Mouse (Mus musculus): ENCODE data around the gene Hyal3.
A peak's percentile ranks its signal among the peaks of the same experiment; 100 is the strongest.

Hyal3 gene

DNA sequence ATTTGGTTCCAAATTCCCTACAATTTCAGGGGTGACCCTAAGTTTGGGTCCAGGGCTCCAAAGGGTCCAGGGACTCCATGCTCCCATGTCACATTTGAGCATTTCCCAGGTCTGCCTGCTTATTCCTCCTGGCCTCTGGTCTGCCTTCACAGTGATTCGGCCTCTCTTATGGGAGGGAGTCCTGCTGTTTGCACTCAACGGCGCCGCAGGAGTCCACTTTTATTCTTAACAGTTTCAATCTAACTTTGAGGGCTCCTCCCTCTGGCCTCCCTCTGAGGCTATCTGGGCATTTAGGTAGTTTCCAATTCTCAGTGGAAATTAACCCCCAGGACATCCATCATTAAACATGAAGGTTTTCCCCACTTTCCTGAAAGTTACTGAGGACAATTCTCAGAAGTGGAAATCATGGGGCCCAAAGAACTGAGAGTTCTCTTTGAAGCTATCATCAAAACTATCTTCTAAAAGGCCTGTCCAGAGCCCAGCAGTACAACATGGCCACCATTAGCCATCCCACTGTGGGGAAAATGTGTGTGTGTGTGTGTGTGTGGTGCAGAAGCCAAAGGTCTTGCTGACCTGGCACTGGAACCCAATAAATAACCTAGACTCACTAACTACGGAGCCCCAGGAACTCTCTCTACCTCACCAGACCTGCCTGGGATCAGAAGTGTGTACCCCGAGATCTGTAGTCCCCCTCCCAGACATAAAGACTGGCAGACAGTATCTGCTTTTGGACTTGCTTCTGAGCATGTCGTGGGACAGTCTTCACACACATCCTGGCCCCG lies 13.9 kb downstream of the Hyal3 start:
- no peak for DNase-seq (ENCODE audit: low spot score in 2 of 2)

GRCm38 (mm10) chr9:107596619-107597569 lies 16.3 kb downstream of the Hyal3 start:
- DNase-seq (ENCODE audit: low spot score in 2 of 2) = no peak

DNA sequence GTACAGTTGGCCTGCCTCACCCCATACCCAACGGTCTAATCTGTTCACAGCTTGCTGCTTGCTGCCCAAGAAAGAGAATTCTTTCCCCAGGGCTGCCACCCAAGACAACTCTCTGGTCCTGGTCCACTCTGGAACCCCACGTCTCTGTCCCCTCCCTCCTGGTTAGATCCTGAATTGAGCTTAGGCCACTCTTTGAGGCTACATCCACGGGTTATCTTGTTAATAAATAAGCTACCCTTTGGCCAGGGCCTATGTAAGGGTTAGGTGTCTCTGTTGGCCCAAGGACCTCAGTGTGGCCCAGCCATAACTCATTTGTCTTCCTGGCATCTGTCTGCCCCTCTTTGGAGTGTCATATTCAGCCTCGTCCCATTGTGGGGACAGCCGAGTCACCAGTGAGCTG lies 17.8 kb downstream of the Hyal3 start:
- DNase-seq (ENCODE audit: low spot score in 2 of 2) = no peak

DNA sequence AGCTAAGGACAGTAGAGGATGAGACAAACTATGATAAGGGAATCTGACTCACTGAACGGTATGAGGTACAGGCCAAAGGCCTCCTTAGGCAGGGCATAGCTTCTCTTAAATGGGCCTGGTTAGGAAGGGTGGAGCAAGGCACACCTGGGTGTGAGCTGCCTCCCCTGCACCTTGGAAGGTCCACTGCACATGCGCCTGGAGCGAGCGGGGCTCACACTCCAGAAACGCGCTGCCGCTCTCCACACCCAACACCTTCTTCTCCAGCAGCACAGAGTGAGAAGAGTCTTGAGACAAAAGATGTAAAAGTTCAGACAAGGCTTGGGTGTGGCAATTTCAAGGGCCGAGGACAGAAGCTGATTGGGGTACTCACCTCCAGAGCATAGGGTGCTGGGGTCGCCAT lies 18.8 kb downstream of the Hyal3 start:
- no peak for DNase-seq (ENCODE audit: low spot score in 2 of 2)

- DNase-seq (ENCODE audit: low spot score in 2 of 2) = no peak
Observed at GRCm38 (mm10) chr9:107599842-107600241, 19.2 kb downstream of the Hyal3 start.

DNA sequence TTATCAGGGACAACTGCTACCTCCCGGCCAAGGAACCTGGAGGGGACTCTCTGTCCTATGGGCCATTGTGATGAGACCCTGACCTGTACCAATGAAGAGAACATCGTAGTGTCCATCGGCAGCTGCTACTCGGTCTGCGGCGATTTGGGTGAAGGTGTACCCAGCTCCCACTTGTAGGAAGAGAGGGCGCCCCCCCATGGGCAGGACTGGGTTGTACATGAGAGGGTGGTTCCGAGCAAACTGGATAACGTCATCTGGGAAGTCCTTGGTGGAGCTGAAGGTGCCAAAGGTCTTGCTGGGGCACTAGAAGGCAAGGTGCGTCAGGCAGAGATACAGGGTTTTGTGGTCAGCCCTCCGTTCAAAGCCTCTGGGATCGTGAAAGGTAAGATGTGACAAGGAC lies 20.1 kb downstream of the Hyal3 start:
- no peak for DNase-seq (ENCODE audit: low spot score in 2 of 2)

DNA sequence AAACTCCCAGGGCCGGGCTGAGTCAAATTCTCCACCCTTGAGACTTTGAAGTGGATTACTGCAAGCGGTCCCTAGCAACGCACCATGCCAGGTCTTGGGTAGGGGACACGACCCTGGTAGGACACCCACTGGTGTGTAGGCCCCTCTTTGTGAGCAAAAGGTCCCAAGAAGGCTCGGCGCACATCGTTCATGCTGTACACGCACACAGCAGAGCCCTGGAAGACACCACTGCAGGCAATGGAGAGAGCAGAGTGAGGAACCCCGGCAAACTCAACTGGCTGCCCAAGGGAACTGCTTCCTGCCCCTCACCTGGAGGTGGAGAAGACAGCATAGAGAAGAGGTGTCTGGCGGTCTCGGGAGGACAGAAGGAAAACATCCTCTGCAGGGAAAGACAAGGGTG lies 20.7 kb downstream of the Hyal3 start:
- no peak for DNase-seq (ENCODE audit: low spot score in 2 of 2)

GRCm38 (mm10) chr9:107602068-107602648 lies 21.5 kb downstream of the Hyal3 start:
- DNase-seq (ENCODE audit: low spot score in 2 of 2) = peak in 1 of 2 experiments; percentile 93

- no peak for DNase-seq (ENCODE audit: low spot score in 2 of 2)
Observed at GRCm38 (mm10) chr9:107603251-107603650, 22.6 kb downstream of the Hyal3 start.

GRCm38 (mm10) chr9:107605041-107605661 lies 24.5 kb downstream of the Hyal3 start:
- DNase-seq (ENCODE audit: low spot score in 2 of 2) = no peak

GRCm38 (mm10) chr9:107606591-107606990 lies 26.0 kb downstream of the Hyal3 start:
- DNase-seq (ENCODE audit: low spot score in 2 of 2) = no peak

DNA sequence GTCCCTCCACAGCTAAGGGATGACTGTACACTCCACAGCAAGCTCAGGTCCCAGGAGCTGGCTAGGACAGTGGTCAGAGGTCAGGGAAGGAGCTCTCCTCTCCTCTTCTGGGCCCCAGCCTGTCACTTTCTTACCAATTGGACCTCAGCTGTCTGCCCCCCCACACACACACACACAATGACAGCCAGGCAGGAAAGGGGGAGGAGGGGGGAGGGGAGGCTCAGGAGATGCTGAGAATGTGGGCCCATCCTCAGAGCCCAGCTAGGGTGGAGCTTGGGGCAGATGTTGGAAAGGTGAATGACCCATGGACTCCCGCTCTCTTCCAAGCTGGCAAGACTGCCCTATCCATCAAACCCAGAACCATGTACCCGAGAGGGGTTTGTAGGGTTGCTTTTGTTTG lies 26.4 kb downstream of the Hyal3 start:
- no peak for DNase-seq (ENCODE audit: low spot score in 2 of 2)

DNA sequence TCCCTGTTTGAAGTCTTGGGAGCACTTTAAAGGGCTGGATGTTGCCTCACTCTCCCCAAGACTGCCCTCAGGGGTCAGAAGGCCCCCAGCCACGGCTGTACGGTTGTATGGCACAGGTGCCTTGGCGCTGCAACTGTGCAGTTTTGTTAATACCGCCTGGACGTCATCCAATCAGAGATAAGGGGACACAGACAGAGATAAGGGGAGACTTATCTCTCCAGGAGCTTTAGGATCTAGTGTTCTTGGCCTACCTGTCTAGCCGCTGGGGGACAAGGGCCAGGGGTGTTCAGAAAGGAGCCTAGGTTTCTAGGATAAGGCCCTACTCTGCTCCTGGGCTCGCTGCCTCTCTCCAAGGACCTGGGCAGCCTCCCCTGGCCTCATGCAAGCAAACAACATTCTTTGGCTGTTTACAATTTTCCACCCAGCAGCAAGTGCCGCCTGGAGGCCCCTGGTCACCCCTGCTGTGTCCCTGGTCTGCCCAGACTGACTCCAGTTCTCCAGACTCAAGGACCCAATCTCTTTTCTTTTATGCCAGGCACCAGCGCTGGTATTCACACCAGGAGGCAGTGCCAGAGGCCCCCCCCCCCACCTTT lies 27.1 kb downstream of the Hyal3 start:
- DNase-seq (ENCODE audit: low spot score in 2 of 2) = no peak

- no peak for DNase-seq (ENCODE audit: low spot score in 2 of 2)
Observed at GRCm38 (mm10) chr9:107608741-107609432, 28.3 kb downstream of the Hyal3 start, which contains the start of gene Sema3b. Gene Sema3b (minus strand): TSS chr9:107609229.

GRCm38 (mm10) chr9:107609433-107609830 lies 28.8 kb downstream of the Hyal3 start:
- no peak for DNase-seq (ENCODE audit: low spot score in 2 of 2)

GRCm38 (mm10) chr9:107611456-107612190 lies 31.0 kb downstream of the Hyal3 start:
- no peak for DNase-seq (ENCODE audit: low spot score in 2 of 2)

DNA sequence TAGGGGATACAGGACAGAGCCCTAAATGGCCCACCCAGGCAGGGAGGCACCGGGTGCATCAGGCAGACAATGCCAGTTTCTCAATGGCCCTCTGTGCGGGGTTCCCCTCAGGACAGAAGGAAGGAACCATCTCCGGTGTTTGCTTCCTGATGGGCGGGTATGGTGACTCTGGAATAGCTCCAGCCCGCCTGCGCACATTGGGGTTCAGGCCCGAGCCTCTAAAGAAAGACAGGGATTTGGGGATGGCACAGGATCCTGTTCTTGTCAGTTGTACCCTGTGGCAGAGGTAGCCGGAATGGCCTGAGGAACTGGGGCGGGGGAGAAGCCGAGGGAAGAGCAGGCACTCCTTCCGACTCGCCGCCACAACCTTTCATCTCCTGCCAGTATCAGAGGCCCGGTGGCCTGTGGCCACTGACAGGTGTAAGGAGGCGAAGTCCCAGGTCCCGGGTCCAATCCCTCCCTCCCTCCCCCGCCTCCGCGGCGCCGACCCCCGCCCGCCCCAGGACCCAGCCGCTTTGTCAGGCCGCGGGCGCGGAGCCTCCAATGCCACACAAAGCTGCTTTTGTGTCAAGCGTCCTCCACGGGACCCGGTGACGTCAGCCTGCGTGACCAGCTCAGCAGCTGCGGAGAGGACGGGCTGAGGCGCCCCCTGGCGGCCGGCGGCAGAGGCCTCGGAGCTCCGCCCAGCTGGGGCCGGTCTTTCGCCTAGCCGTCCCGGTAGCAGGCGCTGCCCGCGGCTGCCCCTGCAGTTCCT lies 31.8 kb downstream of the Hyal3 start:
- peak; percentile 91 to 98 for DNase-seq (ENCODE audit: low spot score in 2 of 2)

DNA sequence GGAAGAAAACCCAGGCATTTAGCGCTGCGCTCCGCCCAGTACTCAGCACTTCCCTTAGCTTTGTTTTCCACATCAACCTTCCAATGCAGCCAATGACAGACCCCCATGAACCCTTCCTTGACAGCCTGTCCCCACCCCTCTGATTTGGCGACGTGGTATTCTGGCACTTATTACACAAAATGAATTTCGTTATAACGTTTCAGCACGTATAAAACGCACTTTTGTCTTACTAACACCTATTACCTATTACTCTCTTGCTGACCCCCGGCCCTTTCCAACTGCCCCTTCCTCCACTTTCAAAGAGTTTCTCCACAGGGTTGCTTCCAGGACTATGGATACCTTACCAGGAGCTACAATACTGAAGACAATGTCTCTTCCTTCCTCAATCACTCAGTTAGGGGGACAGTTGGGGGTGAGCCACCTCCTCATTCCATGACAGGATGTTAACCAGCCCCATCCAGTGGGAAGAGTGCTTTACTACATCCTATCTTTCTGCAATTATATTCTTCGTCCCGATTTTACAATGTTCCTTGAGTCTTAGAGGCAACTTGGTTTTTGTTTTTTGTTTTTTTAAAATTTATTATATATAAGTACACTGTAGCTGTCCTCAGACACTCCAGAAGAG lies 32.4 kb downstream of the Hyal3 start:
- no peak for DNase-seq (ENCODE audit: low spot score in 2 of 2)

- no peak for DNase-seq (ENCODE audit: low spot score in 2 of 2)
Observed at GRCm38 (mm10) chr9:107615035-107615434, 34.4 kb downstream of the Hyal3 start.

Data from left cerebral cortex, adult 9 months (tissue).